Mouse (Mus musculus): ENCODE measurements around the gene Hoxd1. TPM values are rescaled to one million over a fixed set of nuclear protein-coding genes. Genes with fewer than 3 reads are reported as not detected.

Gene Hoxd1
- polyA plus RNA-seq, 1 experiment from 2014 or later: 0.11 TPM

DNA sequence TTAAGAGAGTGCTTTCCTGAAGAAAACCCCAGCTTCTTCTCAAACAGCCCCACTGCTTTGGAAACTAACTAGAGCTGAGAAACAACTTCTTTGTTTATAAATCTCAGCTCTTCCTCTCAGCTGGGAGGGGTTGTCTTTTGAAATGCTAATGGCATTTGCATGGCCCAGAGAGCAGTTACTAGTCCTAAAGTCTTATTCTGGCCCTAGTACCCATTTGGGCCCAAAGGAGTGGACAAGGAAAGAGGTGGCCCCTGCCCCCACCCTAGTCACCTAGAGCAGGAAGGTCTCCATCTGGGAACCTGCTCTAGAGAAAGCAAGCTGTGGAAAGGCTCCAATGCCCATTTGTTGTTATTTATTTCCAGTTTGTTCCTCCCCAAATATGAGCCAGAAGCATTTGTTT lies 31.7 kb upstream of the Hoxd1 start:
- Histone ChIP-seq H3K9me3 (ENCODE audit: control insufficient read depth, low read length) (no peaks in the 10 kb centered on the region), H3K36me3 (ENCODE audit: control insufficient read depth, insufficient read depth, low read length) (no peaks in the 10 kb centered on the region), H3K9ac (ENCODE audit: low read depth, low read length) (no peak overlapping the region), H3K27me3 (replicated peaks; ENCODE audit: control insufficient read depth, insufficient read depth, low read length) (peaks cover 98% of the 10 kb centered on the region), H3K4me1 (replicated peaks; ENCODE audit: control insufficient read depth, insufficient read depth, low read length) (peaks cover 2% of the 10 kb centered on the region; the same call in 1 of the 2 replicates), H3K27ac (ENCODE audit: low read depth, low read length) (no peak overlapping the region), H3K4me2 (no peak overlapping the region), H3K4me3 (ENCODE audit: low read depth, low read length) (no peak overlapping the region)
- ATAC-seq (replicated peaks; ENCODE audit: low FRiP score) (no peak), DNase-seq (ENCODE audit: low spot score) (no peak)

DNA sequence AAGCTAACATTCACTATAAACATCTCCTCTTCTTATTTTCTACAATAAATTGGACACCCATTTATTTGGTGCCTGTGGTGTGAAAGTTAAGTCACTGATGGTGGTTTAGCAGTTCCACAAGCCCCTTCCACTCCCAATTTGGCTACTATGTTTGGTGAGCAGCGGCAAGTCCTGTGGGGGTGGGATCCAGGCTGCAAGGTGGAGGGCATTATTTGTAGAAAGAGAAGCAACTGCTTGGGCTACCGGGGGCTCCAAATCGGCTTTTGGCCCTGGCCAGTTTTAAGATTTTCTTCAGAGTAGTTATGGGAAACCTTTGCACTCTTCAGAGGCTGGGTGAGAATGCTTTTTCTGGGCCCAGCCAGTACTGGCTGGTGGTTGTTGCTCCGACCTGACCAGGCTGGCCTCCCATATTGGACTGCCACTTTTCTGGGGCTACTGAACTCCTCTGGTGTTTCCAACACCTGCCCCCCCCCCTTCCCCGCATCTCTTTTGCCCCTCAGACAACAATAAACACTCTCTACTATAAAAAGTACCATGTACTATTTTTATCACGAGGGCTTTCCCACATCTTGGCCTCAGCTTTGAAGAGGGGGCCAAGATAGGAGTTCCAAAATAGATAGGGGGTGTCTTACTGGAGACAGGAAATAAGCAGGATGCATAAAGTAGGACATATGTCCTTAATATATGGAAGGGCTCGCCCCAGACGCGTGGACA lies 30.8 kb upstream of the Hoxd1 start:
- H3K4me3 ChIP-seq (ENCODE audit: low read depth, low read length): no peak overlapping the region
- ATAC-seq (replicated peaks; ENCODE audit: low FRiP score): no peak
- no peak for DNase-seq (ENCODE audit: low spot score)
- no peaks in the 10 kb centered on the region for H3K36me3 ChIP-seq (ENCODE audit: control insufficient read depth, insufficient read depth, low read length)
- H3K9ac ChIP-seq (ENCODE audit: low read depth, low read length): no peak overlapping the region
- H3K4me2 ChIP-seq: no peak overlapping the region; the same call in 1 of the 2 replicates
- H3K9me3 ChIP-seq (ENCODE audit: control insufficient read depth, low read length): no peaks in the 10 kb centered on the region
- 18% methylated on average over 9 of the region's 9 CpGs for WGBS
- peaks cover 2% of the 10 kb centered on the region; the same call in 1 of the 2 replicates for H3K4me1 ChIP-seq (replicated peaks; ENCODE audit: control insufficient read depth, insufficient read depth, low read length)
- H3K27ac ChIP-seq (ENCODE audit: low read depth, low read length): no peak overlapping the region
- peaks cover 98% of the 10 kb centered on the region for H3K27me3 ChIP-seq (replicated peaks; ENCODE audit: control insufficient read depth, insufficient read depth, low read length)

DNA sequence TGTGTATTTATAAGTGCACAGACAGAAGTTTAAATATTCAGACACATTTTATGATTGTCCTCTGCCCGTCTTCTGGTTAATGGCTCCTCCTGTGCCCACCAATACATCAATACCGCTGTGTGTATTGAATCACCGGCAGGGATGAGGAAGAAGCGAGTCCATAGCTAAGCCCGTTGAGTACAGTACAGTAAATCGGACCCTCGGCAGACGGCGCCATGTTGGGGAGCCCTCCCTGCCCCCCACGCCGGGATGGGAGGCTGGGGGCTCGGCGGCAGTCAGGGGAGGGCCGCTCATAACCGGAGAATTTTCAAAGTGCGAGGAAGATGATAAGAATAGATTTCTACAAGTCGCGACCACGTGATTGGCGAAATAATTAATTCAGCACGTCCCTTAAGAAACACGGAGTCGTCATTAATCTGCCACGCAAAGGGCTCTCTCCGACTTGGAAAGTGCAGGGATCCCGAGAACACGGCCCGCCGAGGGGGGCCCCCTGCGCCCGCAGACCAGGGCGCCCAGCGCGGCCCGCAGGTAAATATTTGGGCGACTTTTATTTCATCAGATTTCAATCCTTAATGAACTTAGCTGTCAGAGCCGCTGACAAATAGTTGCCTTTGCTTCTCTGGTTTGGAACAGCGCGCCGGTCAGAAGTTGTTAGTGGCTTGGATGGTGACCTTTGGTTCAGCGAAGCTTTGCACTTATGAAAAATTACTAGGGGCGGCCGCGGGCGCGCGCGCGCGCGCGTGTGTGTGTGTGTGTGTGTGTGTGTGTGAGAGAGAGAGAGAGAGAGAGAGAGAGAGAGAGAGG lies 30.1 kb upstream of the Hoxd1 start:
- 2% methylated on average over 52 of the region's 52 CpGs for WGBS
- H3K4me2 ChIP-seq: peak overlapping the region; percentile 24
- DNase-seq (ENCODE audit: low spot score) (peak; percentile 36), ATAC-seq (replicated peaks; ENCODE audit: low FRiP score) (no peak)
- H3K27ac ChIP-seq (ENCODE audit: low read depth, low read length): no peak overlapping the region
- H3K4me3 ChIP-seq (ENCODE audit: low read depth, low read length): 0 out of 2 replicates have a peak overlapping the region, but pooled peaks have one; percentile 6
- H3K27me3 ChIP-seq (replicated peaks; ENCODE audit: control insufficient read depth, insufficient read depth, low read length): peaks cover 98% of the 10 kb centered on the region
- no peak overlapping the region for H3K9ac ChIP-seq (ENCODE audit: low read depth, low read length)
- H3K4me1 ChIP-seq (replicated peaks; ENCODE audit: control insufficient read depth, insufficient read depth, low read length): no peaks in the 10 kb centered on the region; the same call in 1 of the 2 replicates
- no peaks in the 10 kb centered on the region for H3K9me3 ChIP-seq (ENCODE audit: control insufficient read depth, low read length)
- no peaks in the 10 kb centered on the region for H3K36me3 ChIP-seq (ENCODE audit: control insufficient read depth, insufficient read depth, low read length)

DNA sequence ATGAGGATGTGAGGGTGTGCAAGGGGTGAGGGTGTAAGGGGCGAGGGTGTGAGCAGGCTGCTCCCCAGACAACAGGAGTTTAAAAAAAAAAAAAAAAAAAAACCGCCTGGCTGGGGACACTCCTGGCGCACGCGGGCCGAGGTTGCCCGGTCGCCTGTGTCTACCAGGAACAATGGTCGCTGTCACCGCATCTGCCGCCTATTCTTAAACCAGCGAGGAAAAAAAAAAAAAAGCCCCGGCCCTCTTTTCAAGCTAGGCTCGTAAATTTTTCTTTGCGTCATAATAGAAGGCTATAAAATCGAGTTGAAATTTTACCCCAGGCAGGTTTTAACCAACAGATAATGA lies 29.5 kb upstream of the Hoxd1 start:
- H3K4me3 ChIP-seq (ENCODE audit: low read depth, low read length): no peak overlapping the region
- WGBS: 1% methylated on average over 16 of the region's 16 CpGs
- no peak overlapping the region for H3K9ac ChIP-seq (ENCODE audit: low read depth, low read length)
- no peaks in the 10 kb centered on the region for H3K9me3 ChIP-seq (ENCODE audit: control insufficient read depth, low read length)
- no peak overlapping the region for H3K27ac ChIP-seq (ENCODE audit: low read depth, low read length)
- no peak for ATAC-seq (replicated peaks; ENCODE audit: low FRiP score)
- no peaks in the 10 kb centered on the region; the same call in 1 of the 2 replicates for H3K4me1 ChIP-seq (replicated peaks; ENCODE audit: control insufficient read depth, insufficient read depth, low read length)
- H3K36me3 ChIP-seq (ENCODE audit: control insufficient read depth, insufficient read depth, low read length): no peaks in the 10 kb centered on the region
- peak overlapping the region; percentile 24 for H3K4me2 ChIP-seq
- peaks cover 98% of the 10 kb centered on the region for H3K27me3 ChIP-seq (replicated peaks; ENCODE audit: control insufficient read depth, insufficient read depth, low read length)
- DNase-seq (ENCODE audit: low spot score): peak; percentile 35

DNA sequence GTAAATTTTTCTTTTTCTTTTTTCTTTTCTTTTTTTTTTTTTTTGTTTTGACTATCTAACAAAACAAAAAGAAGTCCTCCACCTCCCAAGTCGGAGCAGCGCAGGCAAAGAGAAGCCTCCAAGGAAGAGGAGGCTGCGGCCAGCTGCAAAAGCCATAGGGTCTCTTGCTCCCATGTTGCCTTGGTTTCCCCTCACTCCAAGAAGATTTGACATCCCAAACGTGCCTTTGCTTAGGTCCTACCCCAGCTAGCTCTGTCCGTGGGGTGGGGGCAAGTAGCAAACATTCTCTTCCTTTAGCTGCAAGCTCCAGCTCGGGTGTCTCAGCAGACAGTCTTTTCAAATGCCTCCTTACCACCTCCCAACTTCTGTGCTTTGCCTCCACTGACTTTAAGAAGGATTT lies 29.0 kb upstream of the Hoxd1 start:
- H3K4me2 ChIP-seq: no peak overlapping the region
- ATAC-seq (replicated peaks; ENCODE audit: low FRiP score) (no peak), DNase-seq (ENCODE audit: low spot score) (peak; percentile 32)
- H3K36me3 ChIP-seq (ENCODE audit: control insufficient read depth, insufficient read depth, low read length): no peaks in the 10 kb centered on the region
- H3K4me3 ChIP-seq (ENCODE audit: low read depth, low read length): no peak overlapping the region
- H3K9me3 ChIP-seq (ENCODE audit: control insufficient read depth, low read length): no peaks in the 10 kb centered on the region
- no peak overlapping the region for H3K27ac ChIP-seq (ENCODE audit: low read depth, low read length)
- WGBS: 3% methylated on average over 6 of the region's 6 CpGs
- peaks cover 98% of the 10 kb centered on the region for H3K27me3 ChIP-seq (replicated peaks; ENCODE audit: control insufficient read depth, insufficient read depth, low read length)
- no peak overlapping the region for H3K9ac ChIP-seq (ENCODE audit: low read depth, low read length)
- no peaks in the 10 kb centered on the region; the same call in 1 of the 2 replicates for H3K4me1 ChIP-seq (replicated peaks; ENCODE audit: control insufficient read depth, insufficient read depth, low read length)

DNA sequence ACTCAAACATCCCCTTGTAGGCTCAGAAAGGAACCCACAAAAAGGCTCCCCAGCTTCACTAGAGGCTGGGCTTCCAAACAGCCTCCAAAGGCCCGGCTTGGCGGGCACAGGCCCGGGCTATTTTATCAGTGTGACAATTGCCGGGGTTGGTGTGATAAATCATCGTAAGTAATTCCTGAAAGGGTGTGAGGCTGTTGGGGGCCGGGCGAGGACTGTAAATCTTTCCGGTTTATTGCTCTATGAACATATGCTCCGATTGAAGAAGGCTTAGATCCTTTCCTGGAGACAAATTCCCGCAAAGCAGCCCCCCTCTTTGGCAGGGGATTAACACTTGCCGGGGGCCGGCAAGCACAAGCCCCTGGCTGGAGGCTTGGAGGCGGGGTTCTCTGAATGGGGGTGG lies 28.3 kb upstream of the Hoxd1 start:
- no peaks in the 10 kb centered on the region for H3K9me3 ChIP-seq (ENCODE audit: control insufficient read depth, low read length)
- H3K27ac ChIP-seq (ENCODE audit: low read depth, low read length): no peak overlapping the region
- H3K4me1 ChIP-seq (replicated peaks; ENCODE audit: control insufficient read depth, insufficient read depth, low read length): no peaks in the 10 kb centered on the region; the same call in 1 of the 2 replicates
- H3K36me3 ChIP-seq (ENCODE audit: control insufficient read depth, insufficient read depth, low read length): no peaks in the 10 kb centered on the region
- no peak overlapping the region for H3K4me3 ChIP-seq (ENCODE audit: low read depth, low read length)
- no peak for ATAC-seq (replicated peaks; ENCODE audit: low FRiP score)
- peaks cover 98% of the 10 kb centered on the region for H3K27me3 ChIP-seq (replicated peaks; ENCODE audit: control insufficient read depth, insufficient read depth, low read length)
- WGBS: 5% methylated on average over 13 of the region's 13 CpGs
- peak; percentile 36 for DNase-seq (ENCODE audit: low spot score)
- no peak overlapping the region for H3K9ac ChIP-seq (ENCODE audit: low read depth, low read length)
- no peak overlapping the region for H3K4me2 ChIP-seq

DNA sequence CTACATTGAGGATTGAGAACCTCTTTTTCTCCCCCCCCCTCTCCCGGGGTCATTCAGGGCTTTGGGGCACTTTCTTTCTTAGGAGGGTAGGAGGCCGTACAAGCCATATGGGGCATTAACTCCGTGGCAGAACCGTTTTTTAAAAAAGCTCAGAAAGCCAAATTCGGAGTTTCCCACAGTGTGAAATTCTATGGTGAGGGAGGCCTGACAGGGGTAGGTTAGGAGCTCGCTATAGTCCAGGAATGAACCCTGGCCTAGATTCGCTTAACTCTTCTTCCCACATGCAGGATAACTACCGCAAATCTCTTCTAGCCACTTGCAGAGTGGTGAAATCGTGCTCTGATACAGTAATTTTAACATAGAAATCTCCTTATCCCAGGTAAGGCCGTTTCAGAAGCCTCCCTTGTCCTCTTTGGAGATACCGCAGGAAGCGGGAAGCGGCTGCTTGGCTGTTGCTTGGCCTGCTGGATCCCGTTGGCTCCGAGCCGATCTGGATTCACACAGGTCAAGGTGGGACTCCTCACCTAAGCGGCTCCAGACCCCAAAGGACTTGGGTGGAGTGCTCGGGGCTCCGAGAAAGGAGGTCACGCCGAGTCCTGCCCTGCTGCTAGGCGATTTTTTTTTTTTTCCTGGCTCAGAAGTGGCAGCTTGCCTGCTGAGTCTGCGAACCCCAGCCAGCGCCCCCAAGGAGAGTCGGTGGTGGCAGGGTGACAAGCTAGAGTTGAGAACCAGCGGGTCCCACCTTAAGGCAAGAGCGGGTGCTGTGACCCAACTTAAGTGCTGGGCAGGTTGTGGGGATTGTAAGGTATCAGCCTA lies 27.6 kb upstream of the Hoxd1 start:
- ATAC-seq (replicated peaks; ENCODE audit: low FRiP score) (no peak), DNase-seq (ENCODE audit: low spot score) (peak; percentile 42)
- Histone ChIP-seq H3K9me3 (ENCODE audit: control insufficient read depth, low read length) (no peaks in the 10 kb centered on the region), H3K4me1 (replicated peaks; ENCODE audit: control insufficient read depth, insufficient read depth, low read length) (no peaks in the 10 kb centered on the region; the same call in 1 of the 2 replicates), H3K4me3 (ENCODE audit: low read depth, low read length) (no peak overlapping the region), H3K27me3 (replicated peaks; ENCODE audit: control insufficient read depth, insufficient read depth, low read length) (peaks cover 100% of the 10 kb centered on the region), H3K9ac (ENCODE audit: low read depth, low read length) (no peak overlapping the region), H3K36me3 (ENCODE audit: control insufficient read depth, insufficient read depth, low read length) (no peaks in the 10 kb centered on the region), H3K27ac (ENCODE audit: low read depth, low read length) (no peak overlapping the region), H3K4me2 (no peak overlapping the region; the same call in 1 of the 2 replicates)
- 6% methylated on average over 27 of the region's 27 CpGs for WGBS

DNA sequence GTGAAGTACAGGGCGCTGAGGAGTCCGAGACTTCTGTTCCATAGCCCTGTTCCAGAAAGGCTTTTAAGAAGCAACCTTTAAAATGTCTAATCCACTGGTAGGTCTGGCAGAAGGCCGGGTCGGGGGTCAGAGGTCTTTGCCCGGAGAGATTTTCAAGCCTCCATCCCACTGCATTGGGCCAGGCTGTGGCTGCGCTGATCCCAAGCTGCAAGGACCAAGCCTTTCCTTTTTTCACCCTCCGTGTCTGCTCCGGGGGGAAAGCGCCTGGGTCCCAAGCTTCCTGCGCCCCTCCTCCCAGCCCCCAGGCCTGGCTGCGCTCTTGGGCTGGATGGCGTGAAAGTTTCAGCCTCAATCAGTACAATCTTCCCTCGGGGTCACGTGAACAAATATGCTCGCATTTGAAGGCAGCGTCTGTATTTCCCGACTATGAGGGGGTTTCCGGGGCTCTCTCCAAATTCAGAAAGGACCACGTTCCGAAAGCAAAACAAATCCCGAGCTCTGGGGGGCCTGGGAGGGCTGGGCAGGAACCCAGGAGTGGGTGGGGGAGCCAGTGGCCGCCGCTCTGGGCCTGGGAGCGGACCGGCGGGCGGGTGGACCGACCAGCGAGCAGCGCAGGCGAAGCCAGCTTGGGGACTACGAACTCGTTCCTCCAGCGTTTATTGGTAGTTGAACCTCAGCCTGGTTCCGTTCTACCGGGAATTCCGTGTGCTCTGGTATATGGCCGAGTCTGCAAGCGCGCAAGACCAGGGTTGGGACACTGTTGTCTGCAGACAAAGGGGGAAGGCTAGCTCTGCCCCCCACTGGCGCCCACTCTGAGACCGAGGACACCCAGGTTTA lies 26.7 kb upstream of the Hoxd1 start:
- ATAC-seq (replicated peaks; ENCODE audit: low FRiP score) (no peak), DNase-seq (ENCODE audit: low spot score) (peak; percentile 42)
- Histone ChIP-seq H3K36me3 (ENCODE audit: control insufficient read depth, insufficient read depth, low read length) (no peaks in the 10 kb centered on the region), H3K4me3 (ENCODE audit: low read depth, low read length) (peak overlapping the region; percentile 19; the same call in 1 of the 2 replicates), H3K9ac (ENCODE audit: low read depth, low read length) (no peak overlapping the region), H3K27me3 (replicated peaks; ENCODE audit: control insufficient read depth, insufficient read depth, low read length) (peaks cover 100% of the 10 kb centered on the region), H3K9me3 (ENCODE audit: control insufficient read depth, low read length) (no peaks in the 10 kb centered on the region), H3K4me2 (peak overlapping the region; percentile 32), H3K27ac (ENCODE audit: low read depth, low read length) (no peak overlapping the region), H3K4me1 (replicated peaks; ENCODE audit: control insufficient read depth, insufficient read depth, low read length) (no peaks in the 10 kb centered on the region; the same call in 1 of the 2 replicates)
- 2% methylated on average over 42 of the region's 42 CpGs for WGBS

Data from liver, embryonic 11.5 days (tissue).